Mouse (Mus musculus): ENCODE results near the gene Gm10638. TPM values are rescaled to one million over a fixed set of nuclear protein-coding genes. Genes with fewer than 3 reads are reported as not detected.

Gene Gm10638
- polyA plus RNA-seq, 1 experiment from 2014 or later = 4.9 TPM

DNA sequence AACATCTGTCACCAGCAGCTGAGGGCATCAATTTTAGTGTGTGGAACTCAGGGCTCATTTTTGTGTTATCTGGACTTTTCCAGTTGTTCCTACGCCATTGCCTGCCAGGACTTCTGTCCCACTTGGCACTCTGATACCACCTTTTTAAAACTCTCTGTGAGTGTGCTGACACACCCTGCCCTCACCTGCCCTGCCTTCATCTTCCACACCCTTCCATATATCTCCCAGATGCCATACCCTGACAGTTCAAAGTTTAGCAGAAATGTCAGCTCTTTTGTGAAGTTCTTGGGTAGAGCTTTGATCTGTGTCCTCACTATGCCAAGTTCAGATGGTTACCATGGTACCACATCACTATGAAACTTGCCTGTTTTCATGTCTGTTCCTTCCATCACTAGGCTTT, 44.1 kb downstream of the Gm10638 start:
- Histone ChIP-seq H3K9ac (ENCODE audit: low read length) (no peak overlapping the region), H3K27me3 (ENCODE audit: control insufficient read depth, insufficient read depth, low read length) (no peaks in the 10 kb centered on the region), H3K4me1 (ENCODE audit: control insufficient read depth, insufficient read depth, low read length) (0 out of 2 replicates have a peak, but pooled peaks cover 2% of the 10 kb centered on the region), H3K27ac (ENCODE audit: low read depth, low read length) (no peak overlapping the region), H3K4me3 (ENCODE audit: low read depth, low read length) (no peak overlapping the region), H3K9me3 (ENCODE audit: control insufficient read depth, low read length) (no peaks in the 10 kb centered on the region), H3K4me2 (ENCODE audit: low read depth) (no peak overlapping the region), H3K36me3 (ENCODE audit: control insufficient read depth, insufficient read depth, low read length) (no peaks in the 10 kb centered on the region)
- WGBS = 83% methylated on average over 1 of the region's 1 CpGs
- ATAC-seq (ENCODE audit: insufficient read depth, low FRiP score, low TSS enrichment) (no peak), DNase-seq (ENCODE audit: low spot score) (no peak)

DNA sequence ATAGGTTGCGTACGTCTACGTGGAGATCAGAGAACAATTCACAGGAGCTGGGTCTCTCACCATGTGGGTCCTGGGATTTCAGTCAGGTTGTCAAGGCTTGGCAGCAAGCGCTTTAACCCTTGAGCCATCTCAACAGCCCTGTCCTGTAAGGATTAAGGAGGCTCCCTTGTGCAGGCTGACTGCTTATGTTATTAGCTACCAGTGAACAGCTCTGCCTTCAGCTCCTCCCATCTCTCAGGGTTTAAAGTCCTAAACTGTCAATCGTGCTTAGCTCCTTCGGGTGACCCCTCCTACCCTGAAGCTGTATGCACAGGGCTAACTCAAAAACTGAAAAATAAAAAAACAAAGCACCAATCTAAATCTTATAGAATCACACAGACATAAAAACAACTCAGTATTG, 46.0 kb downstream of the Gm10638 start:
- no peak overlapping the region for H3K4me2 ChIP-seq (ENCODE audit: low read depth)
- H3K9ac ChIP-seq (ENCODE audit: low read length) = no peak overlapping the region
- whole genome bisulfite sequencing = 92% methylated on average over 6 of the region's 6 CpGs
- H3K27me3 ChIP-seq (ENCODE audit: control insufficient read depth, insufficient read depth, low read length) = no peaks in the 10 kb centered on the region
- no peak overlapping the region for H3K4me3 ChIP-seq (ENCODE audit: low read depth, low read length)
- H3K9me3 ChIP-seq (ENCODE audit: control insufficient read depth, low read length) = no peaks in the 10 kb centered on the region
- H3K4me1 ChIP-seq (ENCODE audit: control insufficient read depth, insufficient read depth, low read length) = 0 out of 2 replicates have a peak, but pooled peaks cover 2% of the 10 kb centered on the region
- no peak overlapping the region for H3K27ac ChIP-seq (ENCODE audit: low read depth, low read length)
- ATAC-seq (ENCODE audit: insufficient read depth, low FRiP score, low TSS enrichment) (no peak), DNase-seq (ENCODE audit: low spot score) (no peak)
- no peaks in the 10 kb centered on the region for H3K36me3 ChIP-seq (ENCODE audit: control insufficient read depth, insufficient read depth, low read length)

- Histone ChIP-seq H3K4me3 (ENCODE audit: low read depth, low read length) (no peak overlapping the region), H3K36me3 (ENCODE audit: control insufficient read depth, insufficient read depth, low read length) (no peaks in the 10 kb centered on the region), H3K9ac (ENCODE audit: low read length) (no peak overlapping the region), H3K4me2 (ENCODE audit: low read depth) (no peak overlapping the region), H3K27ac (ENCODE audit: low read depth, low read length) (no peak overlapping the region), H3K9me3 (ENCODE audit: control insufficient read depth, low read length) (no peaks in the 10 kb centered on the region), H3K4me1 (ENCODE audit: control insufficient read depth, insufficient read depth, low read length) (0 out of 2 replicates have a peak, but pooled peaks cover 2% of the 10 kb centered on the region), H3K27me3 (ENCODE audit: control insufficient read depth, insufficient read depth, low read length) (no peaks in the 10 kb centered on the region)
- DNase-seq (ENCODE audit: low spot score) (no peak), ATAC-seq (ENCODE audit: insufficient read depth, low FRiP score, low TSS enrichment) (no peak)
- 35% methylated on average over 6 of the region's 6 CpGs for WGBS
These were observed 49.2 kb downstream of the Gm10638 start for GRCm38 (mm10) chr8:86794716-86795115.

Other genes with a start within 250 kb of the Gm10638 start
- 0.08 TPM in 1 of 2 replicates, not detected in the other for gene Abcc12, start 165.0 kb upstream of the Gm10638 start, polyA plus RNA-seq (2014; fragmentation: Nextera tagmentation; extraction: Ambion mirVana)
- gene Lonp2, start 121.7 kb upstream of the Gm10638 start, polyA plus RNA-seq (2014; fragmentation: Nextera tagmentation; extraction: Ambion mirVana) = 69.5 and 76.3 TPM in 2 replicates
- 74.9 and 75.6 TPM in 2 replicates for gene Siah1a, start 235 bp downstream of the Gm10638 start, polyA plus RNA-seq (2014; fragmentation: Nextera tagmentation; extraction: Ambion mirVana)
- gene N4bp1, start 139.6 kb downstream of the Gm10638 start, polyA plus RNA-seq (2014; fragmentation: Nextera tagmentation; extraction: Ambion mirVana) = 11.1 and 12.0 TPM in 2 replicates